8 mouse cellular contexts compared by ENCODE assay signal in the genomic region with DNA sequence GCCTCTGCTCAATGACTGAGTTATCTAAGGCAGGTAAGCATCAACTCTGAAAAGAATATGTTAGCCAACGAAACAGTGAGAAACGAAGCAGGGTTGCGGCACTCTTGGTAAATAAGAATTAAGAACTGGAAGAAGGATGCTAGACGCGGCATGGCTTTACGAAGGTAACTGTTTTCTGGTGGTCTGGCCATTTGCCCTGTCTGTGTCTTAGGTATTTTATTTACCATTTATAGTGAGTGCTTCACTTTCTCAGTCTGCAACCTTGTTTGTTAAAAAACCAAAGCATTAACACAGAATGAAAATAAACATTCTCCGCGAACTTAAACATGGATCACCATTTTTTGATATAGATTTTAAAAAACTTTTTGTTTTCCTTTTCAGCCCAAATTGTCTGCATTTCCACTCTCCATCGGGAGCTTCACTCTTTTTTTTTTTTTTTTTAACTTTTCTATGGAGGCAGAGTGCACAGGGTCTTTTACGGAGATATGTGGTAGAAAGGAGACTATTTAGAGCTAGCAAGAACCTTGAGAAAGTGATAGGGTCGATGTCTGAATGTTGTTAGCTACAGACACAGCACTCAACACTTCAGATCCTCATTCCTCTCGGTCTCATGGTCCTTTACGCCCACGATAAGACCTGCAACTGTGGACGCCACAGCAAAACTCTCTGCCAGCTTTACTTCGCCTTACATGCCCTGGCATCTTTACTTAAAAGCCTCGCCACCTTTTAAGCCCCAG. TPM values are rescaled to one million over a fixed set of nuclear protein-coding genes. Genes with fewer than 3 reads are reported as not detected.
DNase-seq lines count a peak whose midpoint lies in the region; ATAC-seq and TF ChIP-seq lines count a peak whose summit lies in the region.

No protein-coding gene starts in this region.

- no peak for ATAC-seq in heart, embryonic 11.5 days (replicated peaks; ENCODE audit: insufficient number of reproducible peaks, low FRiP score, low TSS enrichment)
- ATAC-seq in G1E (ENCODE audit: extremely low read depth, insufficient number of reproducible peaks, low FRiP score, poor library complexity, severe bottlenecking) = peak; percentile 11; the same call in 1 of the 2 replicates
- no peak; the same call in 1 of the 2 replicates for ATAC-seq in heart, embryonic 16.5 days (replicated peaks; ENCODE audit: extremely low read depth, insufficient read depth, low FRiP score)
- ATAC-seq in midbrain, embryonic 11.5 days (ENCODE audit: low FRiP score) = no peak

- TF ChIP-seq CTCF in G1E (IDR thresholded peaks at IDR 0.05; ENCODE audit: low read depth, low read length) = no peak

- no peaks in the 10 kb centered on the region for H3K27me3 ChIP-seq in heart, embryonic 11.5 days (ENCODE audit: control insufficient read depth, insufficient read depth, low read length)
- no peaks in the 10 kb centered on the region for H3K27me3 ChIP-seq in G1E (ENCODE audit: insufficient read depth, low read length)
- no peaks in the 10 kb centered on the region for H3K27me3 ChIP-seq in heart, embryonic 16.5 days (ENCODE audit: control insufficient read depth, insufficient read depth, low read length)
- H3K27me3 ChIP-seq in midbrain, embryonic 11.5 days (ENCODE audit: control insufficient read depth, insufficient read depth, low read length) = no peaks in the 10 kb centered on the region

- 26% methylated on average over 17 of the region's 17 CpGs for WGBS in heart, embryonic 11.5 days (ENCODE audit: insufficient replicate concordance)
- WGBS in heart, embryonic 16.5 days = 26% methylated on average over 17 of the region's 17 CpGs
- WGBS in midbrain, embryonic 11.5 days = 31% methylated on average over 17 of the region's 17 CpGs

- DNase-seq in heart, postnatal 14 days = no peak
- DNase-seq in G1E (ENCODE audit: low spot score) = no peak
- DNase-seq in midbrain, embryonic 11.5 days (ENCODE audit: low spot score, missing footprints) = no peak
- DNase-seq in spleen, adult 18-20 months = no peak
- no peak for DNase-seq in gastrocnemius, postnatal 36 days
- no peak for DNase-seq in urinary bladder, adult 2 months (ENCODE audit: low spot score)

- H3K9ac ChIP-seq in heart, embryonic 11.5 days (ENCODE audit: low read depth, low read length) = peak overlapping the region; percentile 96
- peak overlapping the region; percentile 87 for H3K9ac ChIP-seq in heart, embryonic 16.5 days (ENCODE audit: low read length)
- peak overlapping the region; percentile 89 for H3K9ac ChIP-seq in midbrain, embryonic 11.5 days (ENCODE audit: low read length)

- H3K27ac ChIP-seq in heart, embryonic 11.5 days (ENCODE audit: low read depth, low read length) = peak overlapping the region; percentile 85
- peak overlapping the region; percentile 92 for H3K27ac ChIP-seq in heart, embryonic 16.5 days (ENCODE audit: low read length)
- no peak overlapping the region for H3K27ac ChIP-seq in midbrain, embryonic 11.5 days (ENCODE audit: low read depth, low read length)

- peak overlapping the region; percentile 97 for H3K4me3 ChIP-seq in heart, embryonic 11.5 days (ENCODE audit: low read depth, low read length)
- H3K4me3 ChIP-seq in G1E (ENCODE audit: low read depth, low read length) = peak overlapping the region; percentile 86
- H3K4me3 ChIP-seq in heart, embryonic 16.5 days (ENCODE audit: low read length) = peak overlapping the region; percentile 81
- H3K4me3 ChIP-seq in midbrain, embryonic 11.5 days (ENCODE audit: low read depth, low read length) = peak overlapping the region; percentile 85

- no peaks in the 10 kb centered on the region for H3K36me3 ChIP-seq in heart, embryonic 11.5 days (ENCODE audit: control insufficient read depth, insufficient read depth, low read length)
- peaks cover 11% of the 10 kb centered on the region for H3K36me3 ChIP-seq in G1E (replicated peaks)
- H3K36me3 ChIP-seq in heart, embryonic 16.5 days (ENCODE audit: control insufficient read depth, insufficient read depth) = no peaks in the 10 kb centered on the region
- H3K36me3 ChIP-seq in midbrain, embryonic 11.5 days (ENCODE audit: control insufficient read depth, insufficient read depth, low read length) = no peaks in the 10 kb centered on the region

- H3K9me3 ChIP-seq in heart, embryonic 11.5 days (replicated peaks; ENCODE audit: control insufficient read depth, low read length) = no peaks in the 10 kb centered on the region
- H3K9me3 ChIP-seq in G1E (replicated peaks) = no peaks in the 10 kb centered on the region
- no peaks in the 10 kb centered on the region for H3K9me3 ChIP-seq in heart, embryonic 16.5 days (replicated peaks; ENCODE audit: control insufficient read depth, low read length)
- H3K9me3 ChIP-seq in midbrain, embryonic 11.5 days (ENCODE audit: control insufficient read depth, low read length) = no peaks in the 10 kb centered on the region

- H3K4me1 ChIP-seq in heart, embryonic 11.5 days (ENCODE audit: control insufficient read depth, insufficient read depth, low read length) = no peaks in the 10 kb centered on the region
- peaks cover 33% of the 10 kb centered on the region for H3K4me1 ChIP-seq in G1E (ENCODE audit: insufficient read depth, low read depth, low read length)
- peaks cover 10% of the 10 kb centered on the region for H3K4me1 ChIP-seq in heart, embryonic 16.5 days (ENCODE audit: control insufficient read depth, insufficient read depth, low read length)
- H3K4me1 ChIP-seq in midbrain, embryonic 11.5 days (ENCODE audit: control insufficient read depth, insufficient read depth, low read length) = peaks cover 4% of the 10 kb centered on the region

- intact Hi-C loops in heart, postnatal 14 days (cut with DNase I) = loop anchor here (2.0 to 10.0 kb wide), 3 partner anchors 75 to 189 kb away; a partner anchor contains a TSS
- intact Hi-C loops in gastrocnemius, postnatal 36 days (cut with DNase I) = loop anchor here (5.0 kb wide), 1 partner anchor 77 kb away; a partner anchor contains a TSS

- H3K4me2 ChIP-seq in heart, embryonic 11.5 days = peak overlapping the region; percentile 89
- H3K4me2 ChIP-seq in heart, embryonic 16.5 days (ENCODE audit: low read depth, low read length) = peak overlapping the region; percentile 89
- peak overlapping the region; percentile 49 for H3K4me2 ChIP-seq in midbrain, embryonic 11.5 days

RNA-seq across cellular contexts. Expression of a gene that starts 0.5 kb away (rescaled TPM):
- polyA plus RNA-seq in heart, embryonic 11.5 days (2014; fragmentation: Nextera tagmentation; extraction: Ambion mirVana) = 15.9 and 17.8 TPM in 2 replicates
- 10 to 100 TPM; 15.2 to 15.5 TPM for total RNA-seq in heart, postnatal 14 days (2021)
- total RNA-seq in G1E (2014; fragmentation: Nextera tagmentation) (14.4 and 15.0 TPM in 2 replicates), G1E (2017) (9.7 and 11.9 TPM in 2 replicates)
- 1.1 and 1.8 TPM in 2 replicates for polyA plus RNA-seq in G1E (2012)
- polyA plus RNA-seq in heart, embryonic 16.5 days (2015; fragmentation: Nextera tagmentation; extraction: Ambion mirVana) = 18.3 and 19.2 TPM in 2 replicates
- 11.2 and 12.0 TPM in 2 replicates for polyA plus RNA-seq in midbrain, embryonic 11.5 days (2014; fragmentation: Nextera tagmentation; extraction: Ambion mirVana)
- 10 to 100 TPM; 11.5 to 12.7 TPM for total RNA-seq in gastrocnemius, postnatal 36 days (2021)
- polyA plus RNA-seq in urinary bladder, adult 2 months (2012; rRNA removed) = 17.7 and 18.9 TPM in 2 replicates

RNA-seq across cellular contexts. Expression of a gene that starts 26.3 kb away (rescaled TPM):
- polyA plus RNA-seq in heart, embryonic 11.5 days (2014; fragmentation: Nextera tagmentation; extraction: Ambion mirVana) = not detected in 2 replicates
- total RNA-seq in heart, postnatal 14 days (2021) = not detected
- total RNA-seq in G1E (2014; fragmentation: Nextera tagmentation) (not detected in 2 replicates), G1E (2017) (not detected in 2 replicates)
- polyA plus RNA-seq in G1E (2012) = not detected in 2 replicates
- not detected in 2 replicates for polyA plus RNA-seq in heart, embryonic 16.5 days (2015; fragmentation: Nextera tagmentation; extraction: Ambion mirVana)
- polyA plus RNA-seq in midbrain, embryonic 11.5 days (2014; fragmentation: Nextera tagmentation; extraction: Ambion mirVana) = not detected in 2 replicates
- not detected for total RNA-seq in gastrocnemius, postnatal 36 days (2021)
- polyA plus RNA-seq in urinary bladder, adult 2 months (2012; rRNA removed) = not detected in 2 replicates

RNA-seq across cellular contexts. Expression of a gene that starts 38.5 kb away (rescaled TPM):
- 7.6 and 8.0 TPM in 2 replicates for polyA plus RNA-seq in heart, embryonic 11.5 days (2014; fragmentation: Nextera tagmentation; extraction: Ambion mirVana)
- total RNA-seq in heart, postnatal 14 days (2021) = 10 to 100 TPM; 16.9 to 17.1 TPM
- 9.8 and 11.4 TPM in 2 replicates for total RNA-seq in G1E (2014; fragmentation: Nextera tagmentation)
- 25.5 and 29.7 TPM in 2 replicates for total RNA-seq in G1E (2017)
- 6.9 and 10.2 TPM in 2 replicates for polyA plus RNA-seq in G1E (2012)
- 4.0 and 4.6 TPM in 2 replicates for polyA plus RNA-seq in heart, embryonic 16.5 days (2015; fragmentation: Nextera tagmentation; extraction: Ambion mirVana)
- polyA plus RNA-seq in midbrain, embryonic 11.5 days (2014; fragmentation: Nextera tagmentation; extraction: Ambion mirVana) = 6.7 and 6.9 TPM in 2 replicates
- 10 to 100 TPM; 16.3 to 20.3 TPM for total RNA-seq in gastrocnemius, postnatal 36 days (2021)
- polyA plus RNA-seq in urinary bladder, adult 2 months (2012; rRNA removed) = 12.9 and 14.9 TPM in 2 replicates
